Mouse (Mus musculus) neural tube, embryonic 11.5 days (tissue): ENCODE results near the gene Rpl24. TPM values are rescaled to one million over a fixed set of nuclear protein-coding genes. Genes with fewer than 3 reads are reported as not detected.
"Not testable (repeated sequence)": the region's sequence is repeated elsewhere in the genome, so short reads cannot be mapped to it uniquely, and the experiment has no call there.

Source experiments
- ATAC-seq: fragments of 200-750 bp; cut with Nextera tagmentation; 2 replicates; pipeline ENCODE4 v1.8.0; 2017; ENCODE audit warnings: moderate number of reproducible peaks, mild to moderate bottlenecking, moderate TSS enrichment, moderate library complexity; ENCODE audit not compliant: insufficient read depth, low FRiP score, low TSS enrichment
- DNase-seq: peaks from one replicate; pipeline ENCODE4 v3.0.0-alpha.2; 2015; ENCODE audit warnings: low spot score
- H3K27ac ChIP-seq: fragments of 300-500 bp; sonication (generic); 2 replicates; pipeline ENCODE4 v1.5.1; 2014; ENCODE audit warnings: low read depth, mild to moderate bottlenecking, low read length
- H3K27me3 ChIP-seq: fragments of 300-500 bp; sonication (generic); 2 replicates; pipeline ENCODE4 v1.6.1; 2014; ENCODE audit warnings: mild to moderate bottlenecking, low read length, mixed read lengths; ENCODE audit not compliant: control insufficient read depth, insufficient read depth
- H3K36me3 ChIP-seq: fragments of 300-500 bp; sonication (generic); 2 replicates; pipeline ENCODE4 v1.6.1; 2014; ENCODE audit warnings: mild to moderate bottlenecking, low read length, moderate library complexity, mixed read lengths; ENCODE audit not compliant: control insufficient read depth, insufficient read depth
- H3K4me1 ChIP-seq: fragments of 300-500 bp; sonication (generic); 2 replicates; pipeline ENCODE4 v1.6.1; 2014; ENCODE audit warnings: low read length, mixed read lengths; ENCODE audit not compliant: control insufficient read depth, insufficient read depth
- H3K4me2 ChIP-seq: fragments of 300-500 bp; sonication (generic); 2 replicates; pipeline ENCODE4 v1.6.1; 2014; ENCODE audit warnings: low read depth, mild to moderate bottlenecking, moderate library complexity
- H3K4me3 ChIP-seq: fragments of 300-500 bp; sonication (generic); 2 replicates; pipeline ENCODE4 v1.5.1; 2014; ENCODE audit warnings: low read depth, low read length
- H3K9ac ChIP-seq: fragments of 300-500 bp; sonication (generic); 2 replicates; pipeline ENCODE4 v1.6.1; 2014; ENCODE audit warnings: mild to moderate bottlenecking, low read length
- H3K9me3 ChIP-seq: fragments of 300-500 bp; sonication (generic); 2 replicates; pipeline ENCODE4 v1.6.1; 2016; ENCODE audit warnings: low read length; ENCODE audit not compliant: control insufficient read depth
- WGBS: fragments of 180-500 bp; shearing (Covaris S2); extraction: QIAGEN DNeasy Blood & Tissue Kit; methylation state at CpG from one replicate; pipeline ENCODE4 v1.1.7; 2014; 5-methylcytosine and 5-hydroxymethylcytosine counted together
- polyA plus RNA-seq: library from polyadenylated mRNA; unstranded; fragments of >200 nt; fragmentation: Nextera tagmentation; extraction: Ambion mirVana; gene quantifications from 2 replicates; pipeline ENCODE4 v1.2.1, GENCODE M21; 2014

Rpl24 gene
- polyA plus RNA-seq, 1 experiment from 2014 or later: 690 TPM

DNA sequence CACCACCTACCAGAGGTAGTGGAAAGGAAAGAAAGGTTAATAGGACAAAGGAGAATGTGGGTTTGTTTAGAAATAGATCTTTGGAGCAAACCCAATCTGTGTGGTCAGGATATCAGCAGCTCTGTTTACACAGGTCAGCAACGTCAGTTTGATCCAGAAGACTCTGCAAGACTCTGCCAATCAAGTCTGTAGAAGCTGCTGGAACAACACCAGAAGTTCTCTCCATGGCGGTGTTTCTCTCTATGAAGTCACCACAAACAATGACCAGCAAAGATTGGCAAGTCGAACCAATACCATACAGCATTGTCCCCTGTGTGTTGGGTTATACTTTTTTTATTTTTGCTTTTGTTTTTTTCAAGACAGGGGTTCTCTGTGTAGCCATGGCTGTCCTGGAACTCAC is 18.8 kb upstream of the Rpl24 start:
- H3K4me3 ChIP-seq: no peak overlapping the region
- no peaks in the 10 kb centered on the region for H3K9me3 ChIP-seq
- no peak for DNase-seq
- ATAC-seq: no peak
- no peaks in the 10 kb centered on the region for H3K36me3 ChIP-seq
- no peak overlapping the region for H3K27ac ChIP-seq
- H3K9ac ChIP-seq: no peak overlapping the region
- H3K27me3 ChIP-seq: no peaks in the 10 kb centered on the region
- no peaks in the 10 kb centered on the region for H3K4me1 ChIP-seq
- WGBS: 87% methylated on average over 3 of the region's 3 CpGs
- no peak overlapping the region for H3K4me2 ChIP-seq

DNA sequence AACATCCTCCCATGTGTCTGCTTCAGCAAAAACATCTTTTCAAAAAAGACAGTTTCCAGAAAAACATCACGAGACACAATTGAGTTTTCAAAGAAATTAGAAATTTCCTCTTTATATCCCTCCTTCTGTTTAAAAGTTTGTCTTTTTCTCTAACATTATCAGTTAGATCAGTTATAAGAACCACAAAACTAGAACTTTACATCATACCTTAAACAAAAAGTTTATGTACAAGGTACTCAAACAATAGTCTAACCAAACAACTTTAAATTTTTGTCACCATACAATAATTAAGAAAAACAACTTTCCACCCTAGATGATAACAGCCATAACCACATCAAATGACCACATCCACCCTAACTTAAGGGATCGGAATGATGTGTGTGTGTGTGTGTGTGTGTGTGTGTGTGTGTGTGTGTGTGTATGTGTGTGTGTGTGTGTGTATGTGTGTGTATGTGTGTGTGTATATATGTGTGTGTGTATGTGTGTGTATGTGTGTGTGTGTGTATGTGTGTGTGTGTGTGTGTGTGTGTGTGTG is 18.1 kb upstream of the Rpl24 start:
- H3K4me3 ChIP-seq, H3K9me3 ChIP-seq, ATAC-seq, H3K36me3 ChIP-seq, H3K9ac ChIP-seq, H3K27me3 ChIP-seq, H3K4me2 ChIP-seq, H3K27ac ChIP-seq, H3K4me1 ChIP-seq, DNase-seq: not testable (repeated sequence)
- WGBS: 85% methylated on average over 2 of the region's 2 CpGs

GRCm38 (mm10) chr16:55948963-55949362 is 17.1 kb upstream of the Rpl24 start:
- ATAC-seq: no peak
- Histone ChIP-seq H3K9me3 (no peaks in the 10 kb centered on the region), H3K4me1 (no peaks in the 10 kb centered on the region), H3K27me3 (no peaks in the 10 kb centered on the region), H3K36me3 (no peaks in the 10 kb centered on the region), H3K4me3 (no peak overlapping the region), H3K4me2 (no peak overlapping the region), H3K9ac (no peak overlapping the region), H3K27ac (no peak overlapping the region)
- DNase-seq: no peak
- 81% methylated on average over 7 of the region's 7 CpGs for WGBS

GRCm38 (mm10) chr16:55950462-55950861 is 15.6 kb upstream of the Rpl24 start:
- Histone ChIP-seq H3K9ac (no peak overlapping the region), H3K4me1 (no peaks in the 10 kb centered on the region), H3K9me3 (no peaks in the 10 kb centered on the region), H3K36me3 (no peaks in the 10 kb centered on the region), H3K27ac (no peak overlapping the region), H3K4me3 (no peak overlapping the region), H3K4me2 (no peak overlapping the region), H3K27me3 (no peaks in the 10 kb centered on the region)
- WGBS: 68% methylated on average over 3 of the region's 3 CpGs
- DNase-seq (no peak), ATAC-seq (no peak)

DNA sequence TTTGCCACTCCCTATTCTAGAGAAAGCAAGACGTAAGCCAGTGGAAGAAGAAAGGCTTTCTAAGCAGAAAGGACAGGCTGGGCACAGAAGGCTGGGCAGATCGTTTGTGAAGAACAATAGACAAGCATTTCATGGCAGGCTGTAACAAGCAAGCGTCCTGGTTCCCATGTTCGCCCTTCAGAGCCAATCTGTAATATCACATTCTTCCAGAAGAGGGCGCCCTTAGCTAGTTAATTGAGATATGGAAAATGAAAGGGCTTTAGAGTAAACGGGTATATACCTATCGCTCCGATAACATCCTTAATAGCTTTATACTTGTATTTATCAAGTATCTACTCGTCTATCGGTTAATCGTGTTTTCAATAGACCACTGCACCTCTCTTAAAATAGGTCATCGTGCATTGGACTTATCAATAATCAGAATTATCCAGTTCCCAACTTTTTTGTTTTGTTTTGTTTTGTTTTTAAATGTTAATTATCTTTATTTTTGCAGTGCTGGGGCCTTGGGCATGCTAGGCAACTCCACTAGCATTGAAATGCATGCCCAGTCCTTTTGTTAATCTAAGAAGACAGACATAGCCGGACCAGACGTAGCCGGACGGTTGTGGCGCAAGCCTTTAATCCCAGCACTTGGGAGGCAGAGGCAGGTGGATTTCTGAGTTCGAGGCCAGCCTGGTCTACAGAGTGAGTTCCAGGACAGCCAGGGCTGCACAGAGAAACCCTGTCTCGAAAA is 15.0 kb upstream of the Rpl24 start:
- Histone ChIP-seq H3K4me2 (no peak overlapping the region), H3K4me3 (no peak overlapping the region), H3K9ac (no peak overlapping the region), H3K4me1 (no peaks in the 10 kb centered on the region), H3K9me3 (no peaks in the 10 kb centered on the region), H3K36me3 (no peaks in the 10 kb centered on the region), H3K27me3 (no peaks in the 10 kb centered on the region), H3K27ac (no peak overlapping the region)
- peak; percentile 60 for ATAC-seq
- DNase-seq: peak; percentile 76
- 47% methylated on average over 19 of the region's 19 CpGs for WGBS

DNA sequence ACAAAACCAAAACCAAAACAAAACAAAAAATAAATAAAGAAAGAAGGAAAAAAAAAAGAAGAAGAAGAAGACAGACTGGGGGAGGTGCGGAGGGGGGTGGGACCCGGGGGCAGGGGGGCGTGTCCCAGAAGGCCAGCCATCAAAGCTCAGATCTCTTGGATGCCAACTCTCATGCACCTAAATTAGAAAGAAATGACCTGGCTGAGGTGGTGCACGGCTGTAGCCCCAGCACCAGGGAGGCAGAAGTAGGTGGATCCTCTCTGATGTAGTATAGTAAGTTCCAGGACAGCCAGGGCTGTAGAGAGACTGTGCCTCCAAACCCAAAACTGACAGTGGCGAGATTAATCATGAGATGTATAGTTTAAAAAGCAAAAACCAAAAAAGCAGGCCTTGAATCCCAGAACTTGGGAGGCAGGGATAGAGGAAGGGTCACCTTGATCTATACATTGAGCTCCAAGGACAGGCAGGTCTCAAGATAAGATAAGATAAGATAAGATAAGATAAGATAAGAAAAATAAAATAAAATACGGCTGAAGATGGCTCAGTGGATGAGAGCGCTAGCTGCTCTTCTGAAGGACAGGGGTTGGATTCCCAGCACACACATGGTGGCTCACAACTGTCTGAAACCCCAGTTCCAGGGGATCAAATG is 14.3 kb upstream of the Rpl24 start:
- Histone ChIP-seq H3K9ac (no peak overlapping the region), H3K4me2 (no peak overlapping the region), H3K4me3 (no peak overlapping the region), H3K27ac (no peak overlapping the region), H3K9me3 (no peaks in the 10 kb centered on the region), H3K4me1 (no peaks in the 10 kb centered on the region), H3K36me3 (no peaks in the 10 kb centered on the region), H3K27me3 (no peaks in the 10 kb centered on the region)
- WGBS: 81% methylated on average over 7 of the region's 7 CpGs
- DNase-seq: no peak
- no peak for ATAC-seq

DNA sequence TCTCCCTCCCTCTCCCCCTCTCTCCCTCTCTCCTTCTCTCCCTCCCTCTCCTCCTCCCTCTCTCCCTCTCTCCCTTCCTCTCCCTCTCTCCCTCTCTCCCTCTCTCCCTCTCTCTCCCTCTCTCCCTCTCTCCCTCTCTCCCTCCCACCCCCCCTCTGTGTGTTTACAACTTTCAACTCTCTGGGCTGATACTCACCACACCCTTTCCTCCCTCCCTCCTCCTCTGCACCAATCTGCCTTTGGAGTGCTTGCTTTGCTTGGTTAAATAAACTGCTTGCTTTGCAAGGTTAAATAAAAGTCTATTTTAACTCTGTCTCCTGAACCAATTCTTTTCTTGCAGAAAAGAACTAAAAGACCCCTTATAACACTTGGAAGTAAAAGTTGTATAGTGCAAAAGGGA is 13.3 kb upstream of the Rpl24 start:
- no peak for ATAC-seq
- no peak for DNase-seq

DNA sequence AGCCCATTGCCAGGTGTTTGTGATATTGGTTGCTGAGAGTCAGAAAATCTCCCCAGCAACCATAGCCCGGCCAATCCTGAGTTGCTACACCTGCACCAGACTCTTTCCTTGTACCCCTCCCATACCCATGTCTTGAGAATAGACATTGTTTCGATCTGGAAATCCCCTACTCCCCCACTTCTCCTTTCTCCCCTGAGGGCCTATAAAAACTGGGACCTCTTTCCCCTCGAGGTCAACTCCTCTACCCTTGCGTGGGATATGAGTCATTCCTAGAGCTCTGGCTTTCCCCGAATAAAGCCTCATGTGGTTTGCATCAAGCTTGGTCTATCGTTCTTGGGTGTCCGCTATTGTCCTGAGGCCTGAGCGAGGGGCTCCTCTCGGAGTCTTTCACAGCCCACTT is 11.9 kb upstream of the Rpl24 start:
- H3K4me3 ChIP-seq, DNase-seq, H3K4me2 ChIP-seq, ATAC-seq, H3K9ac ChIP-seq, H3K4me1 ChIP-seq, H3K9me3 ChIP-seq, H3K36me3 ChIP-seq, H3K27me3 ChIP-seq, H3K27ac ChIP-seq: not testable (repeated sequence)
- WGBS: 94% methylated on average over 9 of the region's 9 CpGs

More for the DNA sequence above, 13.3 kb upstream of the Rpl24 start:
- H3K27ac ChIP-seq: no peak overlapping the region
- H3K4me1 ChIP-seq: no peaks in the 10 kb centered on the region
- H3K36me3 ChIP-seq: no peaks in the 10 kb centered on the region
- no peak overlapping the region for H3K4me2 ChIP-seq
- H3K9me3 ChIP-seq: no peaks in the 10 kb centered on the region
- no peak overlapping the region for H3K9ac ChIP-seq
- H3K27me3 ChIP-seq: no peaks in the 10 kb centered on the region
- no peak overlapping the region for H3K4me3 ChIP-seq

DNA sequence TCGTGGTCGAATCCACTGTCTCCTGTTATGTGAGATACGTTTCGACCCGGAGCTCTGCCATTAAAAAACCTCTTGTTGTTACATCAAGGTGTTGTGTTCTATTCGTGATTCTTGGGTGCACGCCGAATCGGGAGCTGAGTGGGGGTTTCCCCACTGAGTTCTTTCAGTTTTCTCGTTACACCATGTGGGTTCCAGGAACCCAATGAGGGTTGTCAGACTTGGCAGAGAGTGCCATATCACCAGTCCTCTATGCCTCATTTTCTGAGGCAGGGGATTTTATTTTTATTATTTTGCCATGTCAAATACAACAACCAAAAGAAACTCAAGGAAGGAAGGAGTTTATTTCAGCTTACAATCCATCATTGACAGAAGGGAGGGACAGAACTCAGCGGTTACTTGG is 3.0 kb upstream of the Rpl24 start:
- H3K27ac ChIP-seq, H3K36me3 ChIP-seq, H3K4me3 ChIP-seq, H3K4me1 ChIP-seq, ATAC-seq, H3K27me3 ChIP-seq, H3K9ac ChIP-seq, H3K4me2 ChIP-seq, H3K9me3 ChIP-seq, DNase-seq: not testable (repeated sequence)
- WGBS: 89% methylated on average over 5 of the region's 11 CpGs
